Mouse (Mus musculus) adrenal gland, postnatal 36 days (tissue): ENCODE results near the gene Hip1r. TPM values are rescaled to one million over a fixed set of nuclear protein-coding genes. Genes with fewer than 3 reads are reported as not detected.

Source experiments
- DNase-seq, 2 experiments: peaks; one replicate each; pipeline ENCODE4 v3.0.0; 2021; ENCODE audit warnings: mixed read lengths in 1 of 2
- total RNA-seq, 2 experiments: library from RNA; stranded (reverse); gene quantifications; 2 replicates each; pipeline ENCODE4 v1.2.3; 2021

Hip1r gene
- total RNA-seq, 2 experiments from 2014 or later = 15.1 to 18.4 TPM

DNA sequence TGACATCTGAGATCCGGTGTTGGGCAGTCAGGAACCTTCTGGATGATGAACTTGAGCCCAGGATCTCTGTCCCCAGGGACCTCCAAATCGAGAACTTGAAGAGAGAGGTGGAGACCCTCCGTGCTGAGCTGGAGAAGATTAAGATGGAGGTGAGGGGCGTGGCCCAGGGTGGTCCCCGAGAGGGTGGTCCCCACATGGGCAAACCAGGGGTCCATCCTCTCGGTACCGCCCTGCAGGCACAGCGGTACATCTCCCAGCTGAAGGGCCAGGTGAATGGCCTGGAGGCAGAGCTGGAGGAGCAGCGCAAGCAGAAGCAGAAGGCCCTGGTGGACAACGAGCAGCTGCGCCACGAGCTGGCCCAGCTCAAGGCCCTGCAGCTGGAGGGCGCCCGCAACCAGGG lies 23.3 kb downstream of the Hip1r start:
- no peak for DNase-seq

DNA sequence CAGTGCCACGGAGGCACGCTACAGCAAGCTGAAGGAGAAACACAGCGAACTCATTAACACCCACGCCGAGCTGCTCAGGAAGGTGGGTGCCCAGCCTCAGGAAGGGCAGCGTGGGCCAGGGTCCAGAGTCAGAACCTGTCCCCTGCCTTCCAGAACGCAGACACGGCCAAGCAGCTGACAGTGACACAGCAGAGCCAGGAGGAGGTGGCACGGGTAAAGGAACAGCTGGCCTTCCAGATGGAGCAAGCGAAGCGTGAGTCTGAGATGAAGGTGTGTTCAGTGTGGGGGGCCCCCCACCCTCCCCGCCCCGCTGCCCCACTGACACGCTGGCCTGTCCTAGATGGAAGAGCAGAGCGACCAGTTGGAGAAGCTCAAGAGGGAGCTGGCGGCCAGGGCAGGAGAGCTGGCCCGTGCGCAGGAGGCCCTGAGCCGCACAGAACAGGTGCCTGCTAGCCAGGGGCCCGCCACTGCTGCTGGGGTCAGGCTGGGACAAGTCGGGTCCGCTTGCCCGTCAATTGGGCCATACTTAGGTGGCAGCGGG lies 23.9 kb downstream of the Hip1r start:
- DNase-seq = no peak

DNA sequence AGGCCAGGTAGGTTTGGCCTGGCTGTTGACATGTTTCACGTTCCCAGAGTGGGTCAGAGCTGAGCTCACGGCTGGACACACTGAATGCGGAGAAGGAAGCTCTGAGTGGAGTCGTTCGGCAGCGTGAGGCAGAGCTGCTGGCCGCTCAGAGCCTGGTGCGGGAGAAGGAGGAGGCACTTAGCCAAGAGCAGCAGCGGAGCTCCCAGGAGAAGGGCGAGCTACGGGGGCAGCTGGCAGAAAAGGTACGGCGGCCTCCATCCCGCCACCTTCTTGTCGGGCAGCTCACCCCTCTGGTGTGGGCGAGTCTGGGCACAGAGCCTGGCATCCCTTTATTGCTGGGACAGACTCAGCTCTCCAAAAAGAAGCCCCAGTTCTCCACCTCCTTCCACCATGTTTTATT lies 24.4 kb downstream of the Hip1r start:
- no peak for DNase-seq

DNA sequence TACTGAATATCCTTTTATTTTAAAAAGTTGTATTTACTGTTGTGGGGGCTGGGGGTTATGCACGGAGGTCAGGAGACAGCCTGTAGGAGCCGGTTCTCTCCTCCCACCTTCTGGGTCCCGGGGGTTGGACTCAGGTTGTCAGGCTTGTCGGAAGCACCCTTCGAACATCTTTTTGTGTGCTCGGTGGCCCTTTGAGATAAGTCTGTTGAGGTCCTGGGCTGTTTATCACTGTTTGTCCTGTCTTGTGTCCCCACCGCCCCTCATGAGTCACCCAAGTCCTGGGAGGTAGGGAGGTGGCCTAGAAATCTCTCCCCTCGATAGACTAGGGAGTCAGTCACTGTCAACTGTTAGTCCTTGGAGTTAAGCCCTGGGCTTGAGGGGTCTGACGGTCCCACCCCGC lies 24.9 kb downstream of the Hip1r start:
- no peak for DNase-seq

DNA sequence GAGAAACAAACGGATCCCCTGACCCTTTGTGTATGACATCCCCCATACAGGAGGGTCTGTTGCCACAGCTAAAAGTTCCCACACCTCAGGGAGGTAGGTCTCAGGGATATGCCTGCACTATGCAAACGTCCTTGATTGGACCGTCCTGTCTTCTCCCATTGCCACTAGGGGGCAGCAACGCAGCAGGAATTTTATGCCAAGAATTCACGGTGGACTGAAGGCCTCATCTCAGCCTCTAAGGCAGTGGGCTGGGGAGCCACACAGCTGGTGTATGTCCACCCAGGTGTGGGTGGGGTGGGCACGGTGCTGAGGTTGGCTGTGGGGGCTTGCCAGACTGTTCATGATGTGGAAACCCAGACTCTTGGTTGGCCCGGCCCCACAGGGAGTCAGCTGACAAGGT lies 27.4 kb downstream of the Hip1r start:
- DNase-seq = peak; percentile 91 to 92

DNA sequence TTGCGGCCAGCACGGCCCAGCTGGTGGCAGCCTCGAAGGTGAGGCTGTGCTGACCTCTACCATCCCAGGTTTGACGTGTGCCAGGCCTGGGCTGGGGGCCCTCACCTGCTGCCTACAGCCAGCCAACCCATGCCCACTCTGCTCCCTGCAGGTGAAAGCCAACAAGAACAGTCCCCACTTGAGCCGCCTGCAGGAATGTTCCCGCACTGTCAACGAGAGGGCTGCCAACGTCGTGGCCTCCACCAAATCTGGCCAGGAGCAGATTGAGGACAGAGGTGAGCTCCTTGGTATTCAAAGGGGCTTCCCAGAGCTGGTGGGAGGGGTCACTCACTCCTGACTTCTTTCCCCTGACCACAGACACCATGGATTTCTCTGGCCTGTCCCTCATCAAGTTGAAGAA lies 27.8 kb downstream of the Hip1r start:
- DNase-seq = no peak

DNA sequence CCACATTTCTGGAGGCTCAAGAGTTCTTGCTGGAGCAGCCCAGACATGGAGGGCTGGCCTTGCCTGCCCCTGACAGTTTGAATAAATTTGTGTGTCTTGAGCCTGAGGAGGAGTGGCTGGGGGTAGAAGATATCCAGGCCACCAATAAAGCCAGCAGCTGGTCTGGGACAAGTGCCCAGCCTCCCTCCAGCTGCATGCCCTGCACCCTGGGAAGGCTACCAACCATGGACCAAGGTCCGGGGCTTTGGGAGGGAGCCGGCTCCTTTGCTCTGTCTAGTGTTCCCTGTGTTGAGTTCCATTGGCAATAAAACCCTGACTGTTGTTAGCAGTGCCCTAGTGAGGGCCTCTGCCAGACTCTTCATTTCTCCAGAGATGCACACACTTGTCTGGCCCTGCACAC lies 29.4 kb downstream of the Hip1r start:
- DNase-seq = peak; percentile 66 to 75

DNA sequence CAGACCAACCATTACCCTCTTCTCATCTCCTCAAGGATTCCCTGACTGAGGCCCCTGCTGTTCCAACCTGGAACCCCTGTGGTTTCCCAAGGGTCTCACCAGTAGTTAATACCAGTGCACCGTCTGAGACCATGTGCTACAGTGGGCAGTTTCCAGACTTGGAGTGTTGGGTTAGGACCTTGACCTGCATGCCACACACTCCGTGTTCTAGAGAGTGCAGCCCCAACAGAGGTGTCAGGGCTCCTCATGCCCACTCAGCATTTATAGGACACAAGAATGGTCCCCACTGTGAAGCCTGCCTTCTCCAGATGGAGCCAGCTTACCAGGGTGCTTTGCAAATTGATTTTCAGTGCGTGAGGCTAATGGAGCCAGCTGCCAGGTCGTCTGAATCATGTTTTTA lies 29.9 kb downstream of the Hip1r start:
- no peak for DNase-seq

DNA sequence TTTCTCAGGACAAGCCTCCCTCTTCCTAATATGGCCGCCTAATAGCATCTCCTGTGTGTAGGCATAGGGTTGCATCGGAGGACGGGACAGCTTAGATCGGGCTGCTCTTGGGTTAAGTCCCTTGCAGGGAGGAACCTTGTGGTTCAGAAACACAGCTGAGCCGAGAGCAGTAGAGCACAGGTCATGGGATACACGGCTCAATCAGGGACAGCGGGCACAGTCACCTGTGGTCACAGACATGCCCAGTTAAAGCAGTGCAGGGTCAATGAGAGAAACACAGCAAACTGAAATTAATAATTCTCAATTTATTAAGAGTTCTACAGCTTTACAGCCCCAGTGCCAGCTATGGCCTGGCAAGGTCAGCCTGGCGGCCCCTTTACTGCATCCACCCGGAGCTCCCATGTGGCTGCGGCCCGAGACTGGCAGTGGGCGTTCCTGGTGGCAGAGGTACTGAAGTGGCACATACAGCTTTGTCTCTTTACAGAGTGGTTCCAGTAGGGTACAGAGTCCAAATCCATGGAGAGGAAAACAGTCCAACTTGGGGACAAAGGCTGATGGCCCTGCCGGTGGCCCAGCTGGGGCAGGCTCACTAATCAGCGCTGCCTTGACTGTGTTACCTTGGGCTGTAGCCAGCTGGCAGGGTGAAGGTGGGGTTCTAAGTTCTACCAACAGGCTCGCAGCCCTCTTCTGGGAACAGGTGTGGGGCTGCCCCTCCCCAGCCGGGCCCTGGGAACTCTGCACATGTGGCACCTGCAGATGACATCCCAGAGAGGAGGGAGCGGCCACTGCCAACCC lies 31.1 kb downstream of the Hip1r start:
- DNase-seq = peak; percentile 81 to 85

DNA sequence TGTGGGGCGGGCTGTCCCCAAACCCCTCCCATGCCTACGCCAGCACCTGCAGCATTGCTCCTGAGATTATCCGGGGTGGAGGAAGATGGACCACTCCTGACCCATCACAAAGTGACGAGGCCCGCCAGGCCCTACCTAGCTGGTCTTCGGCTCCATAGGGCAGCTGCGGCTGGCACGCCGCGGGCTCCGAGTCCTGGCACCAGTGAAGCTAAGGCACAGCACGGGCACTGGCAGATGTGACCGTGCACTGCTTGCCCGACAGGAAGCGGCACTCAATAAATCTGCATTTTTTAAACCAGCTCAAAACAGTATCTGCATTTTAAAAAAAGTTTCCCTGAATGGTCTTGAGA lies 31.7 kb downstream of the Hip1r start:
- DNase-seq = no peak

DNA sequence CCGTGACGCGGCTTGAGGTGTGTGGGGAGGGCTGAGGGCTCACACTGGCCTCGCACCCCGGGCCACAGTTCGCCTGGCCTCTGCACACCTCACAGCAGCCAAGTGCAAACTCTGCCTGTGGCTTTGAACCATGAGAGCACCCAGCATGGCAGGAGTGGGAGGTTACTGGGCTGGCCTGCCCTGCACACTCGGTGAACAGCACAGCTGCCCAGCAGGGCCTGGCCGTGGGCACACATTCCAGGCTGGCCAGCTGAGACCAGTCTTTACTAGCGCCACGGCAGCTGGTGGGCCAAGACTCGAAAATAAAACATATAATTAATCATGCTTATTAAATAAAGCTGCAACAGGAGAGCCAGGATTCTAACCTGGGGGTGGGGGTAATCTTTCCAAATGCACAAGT lies 32.2 kb downstream of the Hip1r start:
- no peak for DNase-seq

DNA sequence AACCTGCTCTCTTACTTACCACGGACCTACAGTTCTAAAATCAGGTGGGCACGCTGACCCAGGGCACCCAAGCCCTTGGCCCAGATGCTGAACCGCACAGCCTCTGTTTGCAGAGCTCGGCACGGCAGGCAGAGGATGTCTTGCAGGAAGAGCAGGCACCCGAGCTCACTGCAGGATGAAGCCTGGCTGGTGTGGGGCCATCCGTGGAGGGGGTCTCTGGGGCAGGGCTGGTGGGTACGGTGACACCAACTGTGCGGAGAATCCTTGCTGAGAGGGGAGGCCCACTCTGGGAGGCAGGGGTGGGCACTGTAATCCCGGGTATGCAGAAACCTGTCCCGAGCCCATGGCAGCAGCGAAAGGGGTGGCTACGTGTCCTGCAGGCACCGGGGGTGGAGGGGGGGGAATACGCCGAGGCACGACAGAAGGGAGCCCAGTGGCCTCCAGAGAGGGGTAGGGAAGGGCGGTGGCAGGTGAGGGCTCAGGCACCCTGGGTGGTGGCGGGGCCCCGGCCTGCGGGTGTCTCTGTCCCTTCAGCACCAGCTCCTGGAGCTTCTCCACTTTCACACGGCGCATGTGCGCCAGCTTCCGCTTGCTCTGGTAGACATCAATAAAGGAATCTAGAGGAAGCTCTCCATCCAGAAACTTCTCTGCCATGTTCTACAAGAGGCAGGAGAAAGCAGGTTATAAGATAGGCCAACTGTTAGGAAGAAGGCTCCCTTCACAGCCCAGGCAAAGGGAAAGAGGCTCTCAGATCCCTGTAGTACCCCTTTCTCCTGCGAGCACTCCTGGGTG lies 32.9 kb downstream of the Hip1r start:
- DNase-seq = peak in 1 of 2 experiments; percentile 40

DNA sequence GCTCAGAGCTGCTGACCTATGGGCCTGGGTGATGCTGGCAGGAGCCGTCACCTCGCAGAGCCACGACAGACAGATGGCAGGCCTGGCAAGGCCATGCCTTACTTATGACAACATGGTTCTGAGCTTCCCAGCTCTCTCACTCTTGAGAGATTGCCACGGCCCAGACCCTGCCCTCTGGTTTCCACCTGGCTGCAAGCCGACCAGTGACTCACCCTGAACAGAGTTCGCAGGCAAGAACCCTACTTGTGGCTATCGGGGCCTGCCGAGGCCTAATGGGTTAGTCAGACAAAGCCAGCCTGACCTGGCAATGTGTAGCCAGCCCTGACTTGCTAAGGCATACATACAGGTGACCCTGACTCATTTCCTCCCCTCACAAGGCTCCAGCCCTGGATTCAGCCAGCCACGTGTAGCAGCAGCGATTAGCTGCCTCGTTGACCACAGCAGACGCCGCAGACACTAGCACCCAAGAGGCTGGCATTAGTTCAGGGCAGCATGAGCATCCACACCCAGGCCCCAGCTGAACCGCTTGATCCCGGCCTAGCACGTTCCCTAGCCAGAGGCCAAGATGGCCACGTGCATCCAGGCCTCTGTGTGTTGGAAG lies 33.6 kb downstream of the Hip1r start:
- peak; percentile 96 to 99 for DNase-seq

DNA sequence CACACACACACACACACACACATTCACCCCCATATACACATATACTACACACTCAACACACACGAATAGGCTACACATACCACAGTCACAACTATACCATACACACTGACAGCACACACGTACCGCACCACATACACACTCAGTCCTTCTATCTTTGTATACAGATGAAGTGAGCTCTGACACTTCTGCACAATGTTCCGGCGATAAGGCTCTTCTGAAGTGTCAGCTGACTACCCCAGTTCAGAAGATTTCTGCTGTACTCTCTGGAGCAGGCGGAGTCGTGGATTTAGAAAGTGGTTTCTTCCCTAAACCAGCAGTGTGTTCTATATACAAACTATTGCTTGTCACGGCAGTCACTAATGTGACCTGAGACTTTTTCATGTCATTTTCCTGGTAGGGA lies 36.6 kb downstream of the Hip1r start:
- DNase-seq = no peak

DNA sequence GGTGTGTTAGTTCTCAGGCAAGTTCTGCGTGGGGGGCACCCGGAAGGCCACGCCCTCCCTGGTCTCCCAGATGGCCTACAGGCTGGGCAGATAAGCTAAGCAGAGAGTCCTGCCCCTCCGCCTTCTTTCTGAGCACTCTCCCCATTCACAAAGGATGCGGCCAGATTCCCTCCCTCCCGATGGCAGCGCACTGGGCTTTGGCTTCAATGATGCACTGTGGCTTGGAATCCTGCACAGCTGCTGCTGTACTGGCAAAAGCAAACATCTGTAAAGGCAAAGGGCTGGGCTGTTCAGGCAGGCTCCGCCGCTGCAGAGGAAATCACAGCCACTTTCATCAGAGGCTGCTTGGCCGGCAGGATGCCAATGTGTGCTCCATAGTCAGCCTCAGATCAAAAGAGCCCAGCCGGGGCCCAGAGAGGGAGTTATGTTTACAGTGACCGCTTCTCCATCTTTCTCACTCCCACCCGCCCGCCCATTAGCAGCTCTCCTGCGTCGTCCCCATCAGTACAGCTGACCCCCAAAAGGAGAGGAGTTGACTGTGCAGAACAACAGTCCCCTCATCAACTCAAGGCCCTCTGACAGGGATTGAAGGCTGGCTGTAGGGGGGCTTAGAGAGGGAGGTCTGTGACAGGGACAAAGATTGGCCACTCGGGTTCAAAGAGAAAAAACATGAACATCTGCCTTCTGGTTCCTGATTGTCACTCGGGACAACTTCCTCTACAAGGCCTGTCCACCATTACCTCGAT lies 37.7 kb downstream of the Hip1r start:
- DNase-seq = peak; percentile 83 to 86

DNA sequence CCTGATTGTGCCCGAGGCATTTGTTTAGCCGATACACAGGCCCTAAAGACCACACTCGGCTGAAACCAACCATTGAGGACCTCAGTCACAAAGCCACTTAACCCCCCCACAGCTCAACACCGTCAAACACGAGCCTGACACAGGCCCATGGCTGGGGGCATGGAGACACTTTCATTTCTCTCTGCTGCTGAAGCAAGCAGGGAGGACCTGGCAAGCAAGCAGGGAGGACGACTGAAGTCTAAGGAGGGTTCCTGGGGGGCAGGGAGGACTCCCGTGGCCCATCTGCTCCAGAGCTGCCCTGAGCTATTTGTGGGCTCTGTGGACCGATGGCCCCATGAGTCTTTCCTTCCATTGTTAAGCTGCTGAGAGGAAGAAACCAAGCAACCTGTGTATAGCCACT lies 38.5 kb downstream of the Hip1r start:
- peak in 1 of 2 experiments; percentile 31 for DNase-seq

DNA sequence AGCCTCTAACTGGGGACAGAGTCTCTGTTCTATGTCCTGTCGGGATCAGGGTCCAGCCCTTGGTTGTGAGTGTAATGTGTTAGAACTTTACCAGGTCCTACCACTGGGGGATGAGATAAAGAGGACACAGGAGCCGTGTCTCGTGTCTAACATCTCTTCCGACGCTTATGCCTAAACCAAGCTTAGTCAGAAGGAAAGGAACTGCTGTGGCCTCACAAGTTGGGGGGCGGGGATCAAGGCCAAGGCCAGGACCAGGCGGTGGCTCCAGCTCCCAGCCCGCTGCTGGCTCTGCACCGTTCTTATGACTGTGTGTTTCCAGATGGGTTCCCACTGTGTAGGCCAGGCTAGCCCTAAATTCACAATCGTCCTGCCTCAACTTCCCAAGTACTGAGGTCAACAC lies 39.5 kb downstream of the Hip1r start:
- peak; percentile 85 to 87 for DNase-seq

DNA sequence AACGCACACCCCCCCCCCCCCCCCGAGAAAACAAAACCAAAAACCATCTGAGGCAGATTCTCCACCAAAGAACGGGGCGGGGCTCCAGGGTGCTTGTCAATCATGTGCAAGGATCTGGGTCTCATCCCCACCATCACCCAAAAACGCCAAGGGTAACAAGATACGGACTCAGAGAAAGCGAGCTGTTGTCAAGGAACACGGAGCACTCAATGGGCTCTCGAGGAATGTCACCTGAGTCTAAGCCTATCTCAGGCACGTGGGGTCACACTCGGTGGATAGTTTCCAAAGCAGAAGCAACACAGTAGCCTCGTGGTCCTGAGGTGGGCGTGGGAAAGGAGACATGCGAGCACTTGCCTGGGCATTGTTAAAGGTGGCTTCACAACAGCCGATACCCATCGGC lies 40.3 kb downstream of the Hip1r start:
- DNase-seq = no peak

DNA sequence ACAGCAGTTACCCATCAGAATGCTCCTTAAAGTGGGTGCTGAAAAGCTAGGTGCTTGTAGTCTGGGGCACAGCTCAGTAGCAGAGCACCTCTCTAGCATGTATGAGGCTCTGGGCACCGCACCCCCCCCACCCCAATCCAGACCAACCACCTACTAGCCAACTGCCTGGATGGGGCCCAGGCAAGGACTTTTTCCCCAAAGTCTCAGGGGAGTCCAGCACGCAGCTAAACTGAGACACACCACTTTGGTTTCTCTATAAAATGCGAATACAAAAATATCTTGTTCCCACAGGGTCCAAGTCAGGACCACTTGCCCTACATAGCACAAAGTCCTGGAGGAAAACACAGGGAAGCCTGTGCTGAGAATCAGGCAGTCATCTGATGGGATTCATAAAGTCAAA lies 40.8 kb downstream of the Hip1r start:
- DNase-seq = no peak

DNA sequence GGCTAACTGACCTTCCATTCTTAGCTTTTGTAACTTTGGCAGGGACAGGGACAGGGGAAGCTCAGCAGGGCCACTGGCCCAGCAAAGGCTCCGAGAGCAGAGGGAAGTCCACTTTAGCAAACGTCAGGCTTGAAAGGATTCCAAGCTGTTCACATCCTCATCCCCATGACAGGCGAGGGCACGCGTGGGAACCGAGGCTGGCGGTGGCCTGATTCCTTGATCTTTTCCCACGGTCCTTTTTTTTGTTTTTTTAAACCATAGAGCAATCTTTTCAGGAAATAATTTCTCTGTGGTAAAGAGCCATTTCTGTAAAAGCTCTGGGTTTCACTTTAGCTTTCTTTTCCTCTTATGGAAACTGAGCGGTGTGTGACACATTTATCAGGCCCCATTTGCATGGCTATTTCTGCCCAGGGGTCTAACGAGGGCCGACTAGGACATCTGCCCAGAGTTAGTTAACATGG lies 41.4 kb downstream of the Hip1r start:
- peak; percentile 72 to 76 for DNase-seq

DNA sequence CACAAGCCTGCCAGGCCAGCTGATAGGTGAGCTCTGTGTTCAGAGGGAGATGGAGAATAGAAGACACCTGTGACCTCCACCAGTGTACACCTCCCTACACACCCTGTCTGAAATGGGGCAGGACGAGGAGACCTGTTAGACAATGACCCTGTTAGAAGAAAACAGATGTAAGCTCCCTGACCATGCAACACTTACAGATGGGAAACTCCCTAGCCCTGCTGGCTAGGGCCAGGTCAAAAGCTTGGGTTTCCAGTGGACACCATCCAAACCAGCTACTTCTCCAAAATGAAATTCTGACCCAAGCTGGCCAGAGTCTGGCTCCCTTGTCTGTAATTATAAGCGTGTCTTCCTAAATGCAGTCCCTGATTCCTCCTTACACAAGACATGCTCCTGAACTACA lies 42.3 kb downstream of the Hip1r start:
- no peak for DNase-seq

DNA sequence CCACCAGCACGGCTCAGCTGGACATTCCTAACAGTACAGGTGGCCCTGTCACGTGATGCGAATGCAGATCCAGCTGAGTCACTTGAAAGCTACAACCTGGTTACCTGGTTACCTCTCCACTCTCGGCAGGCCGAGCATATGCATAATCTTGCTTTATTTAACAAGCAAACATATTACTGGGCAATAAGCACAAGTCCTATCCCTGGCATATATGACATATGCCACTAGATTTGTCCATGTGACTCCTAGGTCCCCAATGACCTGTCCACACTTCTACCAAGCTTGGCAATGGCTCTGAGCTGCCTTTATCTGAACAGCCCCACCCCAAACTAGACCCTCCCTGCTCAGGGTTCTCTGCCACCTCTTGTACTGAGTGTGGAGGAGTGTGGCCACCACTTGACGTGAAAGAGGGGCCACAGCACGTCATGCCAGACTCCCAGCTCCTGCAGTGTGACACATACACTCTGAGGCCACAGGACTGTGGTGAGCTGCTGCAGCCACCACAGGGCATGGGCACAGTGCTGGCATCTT lies 42.9 kb downstream of the Hip1r start:
- DNase-seq = no peak
